Mouse (Mus musculus) liver, embryonic 14.5 days (tissue): ENCODE results near the gene St8sia1.

Experiments
- CTCF ChIP-seq: IDR thresholded peaks from 2 replicates; pipeline ENCODE4 v1.5.1; 2016; ENCODE audit warnings: antibody characterized with exemption, low read depth, control low read depth
- EP300 ChIP-seq: IDR thresholded peaks from 2 replicates; pipeline ENCODE4 v1.6.1; 2016; ENCODE audit warnings: antibody characterized with exemption, low read depth

DNA sequence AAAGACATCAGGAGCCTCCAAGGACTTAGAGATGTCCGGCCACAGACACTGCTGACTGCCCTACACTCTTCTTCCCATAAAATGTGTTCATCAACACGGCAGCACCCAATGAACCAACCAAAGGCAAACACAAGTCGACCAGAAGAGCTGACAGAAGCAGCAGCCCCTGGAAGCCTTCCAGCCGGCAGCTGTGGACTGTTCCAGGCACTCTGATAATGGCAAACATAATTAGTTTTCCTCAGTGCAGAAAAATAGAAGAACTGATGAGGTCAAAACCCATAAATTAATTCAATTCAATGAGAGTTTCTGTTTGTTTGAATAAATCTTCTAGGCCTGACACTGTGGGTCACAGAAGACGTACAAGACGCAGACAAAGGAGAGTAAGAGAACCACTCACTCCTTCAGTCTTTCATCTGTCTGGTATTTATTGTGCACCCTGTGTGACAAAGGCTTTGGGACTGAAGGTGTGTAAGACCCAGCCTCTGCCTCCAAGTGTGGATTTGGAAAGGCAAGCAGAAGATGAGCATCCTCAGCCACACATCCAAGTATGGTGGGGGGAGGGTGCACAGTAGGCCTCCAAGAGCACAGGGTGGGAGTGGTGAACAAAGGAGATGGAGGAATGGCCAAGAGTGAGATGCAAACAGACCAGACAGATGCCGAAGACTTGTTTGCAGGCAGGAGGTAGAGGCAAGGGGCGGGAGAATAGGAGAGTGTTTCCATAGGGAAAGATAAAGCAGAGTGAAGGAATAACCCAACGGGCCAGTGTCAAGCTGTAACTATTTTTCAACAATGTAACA lies 25.5 kb downstream of the St8sia1 start:
- no peak for TF ChIP-seq CTCF
- no peak for TF ChIP-seq EP300
